Mouse (Mus musculus): ENCODE measurements around the gene Sostdc1. TPM values are rescaled to one million over a fixed set of nuclear protein-coding genes. Genes with fewer than 3 reads are reported as not detected.

Gene Sostdc1
- total RNA-seq (2023) = 0.41 to 0.43 TPM in 2 of 4 replicates, not detected in the others

DNA sequence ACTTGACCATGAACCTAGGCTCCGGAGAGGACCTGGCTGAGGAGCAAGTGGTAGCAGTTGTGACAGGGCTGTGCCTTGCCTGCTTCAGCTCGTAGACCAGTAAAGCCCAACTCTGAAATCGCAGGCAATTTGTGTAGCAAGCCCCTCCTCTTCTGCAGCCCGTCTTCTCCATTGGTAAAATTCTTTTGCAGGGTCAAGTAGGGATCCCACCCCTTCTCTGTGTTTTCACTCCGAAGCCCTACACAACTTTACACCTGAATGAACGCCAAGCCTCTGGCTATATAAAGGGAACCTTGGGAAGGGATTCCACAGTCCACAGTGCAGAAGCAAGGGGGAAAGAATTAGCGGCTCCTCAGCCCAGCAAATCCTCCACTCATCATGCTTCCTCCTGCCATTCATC, at the start of gene Sostdc1:
Gene Sostdc1, plus strand, starts transcription at position 224 of the 400 bp plus-strand sequence.

Other genes starting within 250 kb of the Sostdc1 start
- gene Ankmy2, start 157.0 kb upstream of the Sostdc1 start, total RNA-seq (2023) = 23.3 to 28.0 TPM (median 24.9 TPM) in 4 replicates
- 110 to 117 TPM (median 116 TPM) in 4 replicates for gene Bzw2, start 156.1 kb upstream of the Sostdc1 start, total RNA-seq (2023)
- gene Lrrc72, start 60.7 kb upstream of the Sostdc1 start, total RNA-seq (2023) = not detected in 4 replicates
- gene Ispd, start 67.3 kb downstream of the Sostdc1 start, total RNA-seq (2023) = 9.6 to 13.5 TPM (median 12.4 TPM) in 4 replicates
- 0.86 TPM in 1 of 4 replicates, not detected in the others for gene D630036H23Rik, start 68.0 kb downstream of the Sostdc1 start, total RNA-seq (2023)